Comparison of ENCODE assay signal across 7 mouse cellular contexts in genomic region chr8:95697128-95697527, GRCm38 (mm10). TPM values are rescaled to one million over a fixed set of nuclear protein-coding genes. Genes with fewer than 3 reads are reported as not detected.
A peak's percentile ranks its signal among the peaks of the same experiment; 100 is the strongest.
DNase-seq lines count a peak whose midpoint lies in the region; ATAC-seq and TF ChIP-seq lines count a peak whose summit lies in the region.

No protein-coding gene starts in this region.

- H3K4me2 ChIP-seq in midbrain, embryonic 13.5 days (replicated peaks), result peak overlapping the region; percentile 38

- H3K9me3 ChIP-seq in midbrain, embryonic 13.5 days, result no peaks in the 10 kb centered on the region

- H3K27ac ChIP-seq in cortical plate, adult 2 months (ENCODE audit: insufficient read depth, low read length), result peak overlapping the region; percentile 17
- H3K27ac ChIP-seq in midbrain, embryonic 13.5 days, result 0 out of 2 replicates have a peak overlapping the region, but pooled peaks have one; percentile 37

- H3K4me3 ChIP-seq in cortical plate, adult 2 months (ENCODE audit: insufficient read depth, low read length), result peak overlapping the region; percentile 5
- H3K4me3 ChIP-seq in midbrain, embryonic 13.5 days (replicated peaks), result no peak overlapping the region

- 2% methylated on average over 11 of the region's 11 CpGs for WGBS in midbrain, embryonic 13.5 days

- TF ChIP-seq POLR2A in cortical plate, adult 2 months (IDR thresholded peaks at IDR 0.05; ENCODE audit: extremely low read depth, insufficient read depth, low read length), result no peak

- ATAC-seq in inflammation-experienced regulatory T-cells, adult 6 months, result peak; percentile 61
- ATAC-seq in midbrain, embryonic 13.5 days, result peak; percentile 55

- peak; percentile 93 for TF ChIP-seq CTCF in cortical plate, adult 2 months (IDR thresholded peaks at IDR 0.05; ENCODE audit: extremely low read depth, insufficient read depth, low read length)

- no peaks in the 10 kb centered on the region for H3K36me3 ChIP-seq in midbrain, embryonic 13.5 days

- intact Hi-C loops in gastrocnemius, postnatal 14 days (cut with DNase I; ENCODE audit: low total_unique reads), result loop anchor here (10.0 kb wide), 1 partner anchor 352 kb away; no protein-coding TSS in a partner anchor
- intact Hi-C loops in left cerebral cortex, postnatal 25 days (cut with DNase I), result loop anchor here (1.0 to 10.0 kb wide), 2 partner anchors 90 to 192 kb away; no protein-coding TSS in a partner anchor

- peaks cover 47% of the 10 kb centered on the region for H3K27me3 ChIP-seq in midbrain, embryonic 13.5 days

- H3K9ac ChIP-seq in midbrain, embryonic 13.5 days (replicated peaks), result peak overlapping the region; percentile 42

- peak; percentile 96 for DNase-seq in ZHBTc4 (ENCODE audit: low read depth, low spot score)
- DNase-seq in gastrocnemius, postnatal 14 days, result peak; percentile 78
- peak; percentile 86 to 91 for DNase-seq in left cerebral cortex, postnatal 25 days (ENCODE audit: low spot score in 2 of 2)
- peak; percentile 47 for DNase-seq in spleen, adult 12 weeks (ENCODE audit: low spot score)

- H3K4me1 ChIP-seq in cortical plate, adult 2 months (ENCODE audit: control insufficient read depth, insufficient read depth, low read length), result peaks cover 25% of the 10 kb centered on the region
- peaks cover 47% of the 10 kb centered on the region for H3K4me1 ChIP-seq in midbrain, embryonic 13.5 days (replicated peaks)

RNA-seq across cellular contexts. Expression of gene Setd6, which starts 18.6 kb away (rescaled TPM):
- 22.9 and 29.1 TPM in 2 replicates for polyA plus RNA-seq in cortical plate, adult 2 months (2012; rRNA removed)
- 10 to 100 TPM in 1 of 2 experiments, 1 to 10 TPM in 1; 9.4 to 10.4 TPM for total RNA-seq in gastrocnemius, postnatal 14 days (2021)
- 10 to 100 TPM in 1 of 3 experiments, 1 to 10 TPM in 2; 6.3 to 10.5 (median 9.7) TPM for polyA plus RNA-seq in inflammation-experienced regulatory T-cells, adult 6 months (2017; shearing (Covaris generic))
- total RNA-seq in left cerebral cortex, postnatal 25 days (2021), result 10 to 100 TPM; 16.1 to 21.9 TPM
- 22.1 and 23.6 TPM in 2 replicates for polyA plus RNA-seq in midbrain, embryonic 13.5 days (2015; fragmentation: Nextera tagmentation; extraction: Ambion mirVana)

RNA-seq across cellular contexts. Expression of gene Ndrg4, which starts 20.3 kb away (rescaled TPM):
- 1,920 and 1,995 TPM in 2 replicates for polyA plus RNA-seq in cortical plate, adult 2 months (2012; rRNA removed)
- 1 to 10 TPM; 6.5 to 8.8 TPM for total RNA-seq in gastrocnemius, postnatal 14 days (2021)
- 1 to 10 TPM; 1.3 to 2.7 (median 1.7) TPM for polyA plus RNA-seq in inflammation-experienced regulatory T-cells, adult 6 months (2017; shearing (Covaris generic))
- 1,000 to 10,000 TPM; 1,687 to 1,794 TPM for total RNA-seq in left cerebral cortex, postnatal 25 days (2021)
- 159 and 168 TPM in 2 replicates for polyA plus RNA-seq in midbrain, embryonic 13.5 days (2015; fragmentation: Nextera tagmentation; extraction: Ambion mirVana)

Comparison
In these comparisons a context has a peak if more than half of its experiments do, and no peak if none do; other contexts are left out.
1. RNA of gene Ndrg4, which starts 20.3 kb away (polyA plus RNA-seq): 1,920 to 1,995 TPM in cortical plate, adult 2 months and 159 to 168 TPM in midbrain, embryonic 13.5 days; 1.3 to 2.7 TPM in inflammation-experienced regulatory T-cells, adult 6 months; every median in the first group is over 10 times any median in the second.
2. Peak in every context shown above with its lines, with median percentiles within 50 percentile points of each other: DNase-seq.